Mouse (Mus musculus) stomach, embryonic 15.5 days (tissue): ENCODE measurements at regions not wholly inside any gene's neighbourhood (a gene's known extent, or its start where the extent isn't known, plus 50 kb on each side); places are given as distances from the start of the nearest gene placed in this dataset.

Source experiments
- ATAC-seq: fragments of 200-750 bp; cut with Nextera tagmentation; 2 replicates; pipeline ENCODE4 v1.8.0; 2017; ENCODE audit warnings: low read depth, moderate number of reproducible peaks, moderate TSS enrichment; ENCODE audit not compliant: insufficient read depth, low FRiP score
- H3K27ac ChIP-seq: fragments of 300-500 bp; sonication (generic); 2 replicates; pipeline ENCODE4 v1.5.1; 2015; ENCODE audit warnings: mild to moderate bottlenecking, inconsistent platforms
- H3K27me3 ChIP-seq: fragments of 300-500 bp; sonication (generic); replicated peaks from 2 replicates; pipeline ENCODE4 v1.6.1; 2015; ENCODE audit warnings: inconsistent platforms
- H3K36me3 ChIP-seq: fragments of 300-500 bp; sonication (generic); 2 replicates; pipeline ENCODE4 v1.6.1; 2015; ENCODE audit warnings: inconsistent platforms
- H3K4me1 ChIP-seq: fragments of 300-500 bp; sonication (generic); 2 replicates; pipeline ENCODE4 v1.6.1; 2015; ENCODE audit warnings: inconsistent platforms
- H3K4me2 ChIP-seq: fragments of 300-500 bp; sonication (generic); 2 replicates; pipeline ENCODE4 v1.6.1; 2015; ENCODE audit warnings: mild to moderate bottlenecking, inconsistent platforms
- H3K4me3 ChIP-seq: fragments of 300-500 bp; sonication (generic); replicated peaks from 2 replicates; pipeline ENCODE4 v1.5.1; 2015; ENCODE audit warnings: inconsistent platforms
- H3K9ac ChIP-seq: fragments of 300-500 bp; sonication (generic); 2 replicates; pipeline ENCODE4 v1.6.1; 2015; ENCODE audit warnings: inconsistent platforms
- H3K9me3 ChIP-seq: fragments of 300-500 bp; sonication (generic); 2 replicates; pipeline ENCODE4 v1.6.1; 2016; ENCODE audit warnings: inconsistent platforms
- WGBS: fragments of 180-500 bp; shearing (Covaris S2); methylation state at CpG from one replicate; pipeline ENCODE4 v1.1.7; 2015; 5-methylcytosine and 5-hydroxymethylcytosine counted together

DNA sequence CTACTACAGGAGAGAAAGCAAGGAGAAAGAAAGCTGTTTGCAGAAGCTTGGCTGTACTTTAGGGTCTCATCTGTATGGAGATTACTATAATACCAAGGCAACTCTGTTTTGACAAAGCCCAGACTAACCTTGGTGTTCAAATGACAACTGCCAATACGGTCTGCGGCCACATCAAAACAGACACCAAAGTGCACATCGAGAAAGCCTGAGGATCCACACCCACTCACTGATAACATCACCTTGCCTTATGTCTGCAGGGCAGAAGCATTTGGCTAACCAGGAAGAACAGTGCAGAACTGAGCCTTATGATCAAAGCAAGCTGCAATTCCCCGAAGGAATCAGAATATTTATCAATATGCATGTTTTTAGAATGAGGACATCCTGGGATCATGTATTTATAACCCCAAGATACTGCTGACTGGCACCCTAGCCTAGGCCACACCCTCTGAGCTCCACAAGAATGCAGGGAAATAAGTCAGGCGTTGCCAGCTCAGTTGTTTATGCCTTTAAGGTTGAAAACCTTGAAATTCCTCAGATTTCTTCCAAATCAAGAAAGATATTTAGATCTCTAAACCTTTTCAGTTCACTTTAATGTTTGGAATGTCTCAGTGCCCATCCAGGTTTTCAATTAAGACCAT is 154.9 kb upstream of the Agr3 start:
- no peaks in the 10 kb centered on the region for H3K4me1 ChIP-seq
- no peak overlapping the region for H3K27ac ChIP-seq
- no peaks in the 10 kb centered on the region for H3K36me3 ChIP-seq
- H3K9me3 ChIP-seq = no peaks in the 10 kb centered on the region
- H3K9ac ChIP-seq = no peak overlapping the region
- ATAC-seq = no peak
- H3K4me2 ChIP-seq = no peak overlapping the region
- no peaks in the 10 kb centered on the region for H3K27me3 ChIP-seq
- no peak overlapping the region for H3K4me3 ChIP-seq
- 64% methylated on average over 5 of the region's 5 CpGs for WGBS

DNA sequence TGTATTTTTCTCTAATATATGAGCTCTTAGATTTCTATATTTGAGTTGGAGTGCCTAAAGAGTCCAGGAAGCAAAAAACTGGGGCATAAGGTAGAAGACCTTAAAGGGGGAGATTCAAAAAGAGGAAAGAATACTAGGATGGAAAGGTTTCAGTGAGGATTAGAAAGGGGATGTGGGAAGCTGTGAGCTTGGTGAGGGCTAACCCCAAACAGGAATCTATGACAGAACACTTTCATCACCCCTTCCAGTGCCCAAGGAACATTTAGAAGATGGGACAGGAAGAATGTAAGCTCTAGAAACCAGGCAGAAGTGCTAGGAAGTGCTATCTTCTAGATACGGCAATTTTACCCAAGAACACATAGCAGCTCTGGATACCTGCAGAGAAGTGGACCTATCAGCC is 166.5 kb upstream of the Agr3 start:
- Histone ChIP-seq H3K27ac (no peak overlapping the region), H3K4me2 (no peak overlapping the region), H3K9ac (no peak overlapping the region), H3K4me3 (no peak overlapping the region), H3K9me3 (no peaks in the 10 kb centered on the region), H3K27me3 (no peaks in the 10 kb centered on the region), H3K36me3 (no peaks in the 10 kb centered on the region), H3K4me1 (no peaks in the 10 kb centered on the region)
- ATAC-seq = no peak
- WGBS = 87% methylated on average over 1 of the region's 1 CpGs

DNA sequence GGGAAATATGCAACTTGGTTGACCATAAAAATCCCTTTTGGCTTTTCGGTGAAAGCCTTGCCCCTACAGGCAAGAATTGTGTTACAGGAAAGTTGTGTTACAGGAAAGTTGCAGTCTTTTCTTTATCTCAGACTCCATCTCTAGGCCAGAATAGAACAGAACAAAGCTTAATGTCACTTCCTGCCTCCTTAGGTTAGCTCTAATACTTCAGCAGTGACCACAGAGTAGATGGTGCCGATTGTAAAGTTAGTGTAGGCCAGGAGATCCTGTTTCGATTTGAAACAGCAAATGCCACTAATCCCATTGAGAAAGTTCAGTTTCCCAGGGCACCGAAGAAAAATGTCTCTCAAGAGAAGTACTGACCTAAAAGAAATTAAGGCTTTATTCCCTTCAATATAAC is 170.3 kb upstream of the Agr3 start:
- Histone ChIP-seq H3K4me1 (no peaks in the 10 kb centered on the region), H3K27me3 (no peaks in the 10 kb centered on the region), H3K27ac (no peak overlapping the region), H3K36me3 (no peaks in the 10 kb centered on the region), H3K9ac (no peak overlapping the region), H3K9me3 (no peaks in the 10 kb centered on the region), H3K4me2 (no peak overlapping the region), H3K4me3 (no peak overlapping the region)
- no peak for ATAC-seq
- 84% methylated on average over 4 of the region's 4 CpGs for WGBS

DNA sequence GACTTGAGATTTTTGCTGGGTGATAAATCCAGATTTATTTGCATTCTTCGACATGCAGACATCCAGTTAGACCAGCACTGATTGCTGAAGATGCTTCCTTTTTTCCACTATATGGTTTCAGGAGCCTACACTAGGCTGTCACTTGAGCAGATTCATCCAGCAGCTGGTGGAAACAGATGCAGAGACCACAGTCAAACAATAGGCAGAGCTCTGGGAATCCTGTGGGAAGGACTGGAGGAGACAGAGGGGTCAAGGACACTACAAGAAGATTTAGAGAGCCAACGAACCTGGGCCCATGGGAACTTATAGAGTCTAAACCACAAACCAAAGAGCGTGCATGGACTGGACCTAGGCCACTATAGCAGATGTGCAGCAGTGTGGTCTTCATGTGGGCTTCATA is 177.4 kb upstream of the Agr3 start:
- Histone ChIP-seq H3K27me3 (no peaks in the 10 kb centered on the region), H3K36me3 (no peaks in the 10 kb centered on the region), H3K27ac (no peak overlapping the region), H3K9ac (no peak overlapping the region), H3K9me3 (no peaks in the 10 kb centered on the region), H3K4me3 (no peak overlapping the region), H3K4me1 (no peaks in the 10 kb centered on the region), H3K4me2 (no peak overlapping the region)
- ATAC-seq = no peak
- WGBS = 72% methylated on average over 3 of the region's 3 CpGs

DNA sequence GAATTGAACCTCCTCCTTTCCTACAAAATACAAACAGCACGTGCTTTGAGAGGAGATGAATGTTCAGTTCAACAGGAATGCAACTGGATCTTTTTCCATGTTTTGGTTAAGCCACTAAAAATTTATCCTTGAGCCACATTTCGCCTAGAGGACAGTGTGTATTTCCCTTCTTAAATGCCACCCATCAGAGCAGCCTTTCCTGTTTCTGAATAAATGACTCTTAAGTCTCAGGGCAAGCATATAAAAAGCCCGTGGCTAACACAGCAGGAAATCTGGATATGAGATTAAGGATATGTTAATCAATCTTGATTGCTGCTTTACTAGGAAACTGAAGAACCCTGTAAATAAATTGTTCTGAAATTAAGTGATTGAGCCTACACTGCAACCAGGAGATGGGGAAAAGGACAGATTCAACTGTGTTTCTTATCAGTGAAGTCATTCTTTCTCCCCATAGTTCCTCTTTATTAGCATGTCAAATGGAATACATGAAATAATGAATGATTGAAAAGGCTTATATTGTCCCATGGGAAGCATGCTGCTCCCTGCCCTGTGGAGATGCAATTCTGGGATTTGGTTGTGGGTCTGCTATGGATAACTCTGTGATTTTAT is 178.6 kb upstream of the Agr3 start:
- Histone ChIP-seq H3K4me1 (no peaks in the 10 kb centered on the region), H3K9ac (no peak overlapping the region), H3K4me2 (no peak overlapping the region), H3K9me3 (no peaks in the 10 kb centered on the region), H3K27ac (no peak overlapping the region), H3K36me3 (no peaks in the 10 kb centered on the region), H3K27me3 (no peaks in the 10 kb centered on the region), H3K4me3 (no peak overlapping the region)
- WGBS = 36% methylated on average over 3 of the region's 3 CpGs
- no peak for ATAC-seq

DNA sequence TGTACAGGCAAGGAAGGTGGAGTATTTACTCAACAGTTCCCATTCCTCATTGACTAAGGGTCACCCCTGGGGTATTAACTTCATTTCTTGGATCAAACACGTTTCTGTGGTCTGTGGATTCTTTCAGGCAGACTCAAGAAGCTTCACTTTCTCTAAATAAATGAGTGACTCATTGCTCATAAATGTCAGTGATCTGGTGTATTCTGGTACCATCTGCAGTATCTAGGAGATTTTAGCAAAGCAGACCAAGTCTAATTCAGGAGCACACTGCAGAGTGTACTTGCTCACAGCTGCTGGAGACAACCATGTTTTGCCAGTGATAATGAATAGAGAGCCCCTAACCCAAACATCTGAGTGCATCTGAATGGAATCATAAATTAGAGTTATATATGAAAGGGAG is 182.7 kb upstream of the Agr3 start:
- Histone ChIP-seq H3K4me3 (no peak overlapping the region), H3K36me3 (no peaks in the 10 kb centered on the region), H3K9me3 (no peaks in the 10 kb centered on the region), H3K27me3 (no peaks in the 10 kb centered on the region), H3K9ac (no peak overlapping the region), H3K4me1 (no peaks in the 10 kb centered on the region), H3K4me2 (no peak overlapping the region), H3K27ac (no peak overlapping the region)
- WGBS = 24% methylated on average over 1 of the region's 1 CpGs
- no peak for ATAC-seq

DNA sequence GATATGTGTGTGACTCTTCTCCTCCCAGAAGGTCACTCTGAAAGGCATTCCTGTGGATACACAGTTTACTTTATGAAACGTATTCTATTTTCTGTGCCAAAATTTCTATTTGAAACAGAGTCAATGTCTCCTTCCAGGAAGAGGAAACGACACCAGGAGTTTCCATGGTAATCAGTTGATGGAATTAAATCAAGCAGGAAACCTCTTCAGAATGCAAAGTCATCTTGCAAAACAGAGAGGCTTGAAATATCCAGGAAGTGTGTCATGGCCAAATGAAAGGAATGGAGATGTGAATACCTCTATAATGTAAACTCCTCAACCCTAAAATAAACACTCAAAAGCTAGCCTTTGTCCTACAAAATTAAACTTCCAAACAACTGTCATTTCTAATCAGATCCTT is 189.0 kb upstream of the Agr3 start:
- H3K36me3 ChIP-seq = no peaks in the 10 kb centered on the region
- no peak overlapping the region for H3K4me2 ChIP-seq
- no peaks in the 10 kb centered on the region for H3K27me3 ChIP-seq
- no peak overlapping the region for H3K27ac ChIP-seq
- no peak overlapping the region for H3K9ac ChIP-seq
- no peaks in the 10 kb centered on the region for H3K4me1 ChIP-seq
- no peak overlapping the region for H3K4me3 ChIP-seq
- 35% methylated on average over 2 of the region's 2 CpGs for WGBS
- no peaks in the 10 kb centered on the region for H3K9me3 ChIP-seq
- no peak for ATAC-seq

DNA sequence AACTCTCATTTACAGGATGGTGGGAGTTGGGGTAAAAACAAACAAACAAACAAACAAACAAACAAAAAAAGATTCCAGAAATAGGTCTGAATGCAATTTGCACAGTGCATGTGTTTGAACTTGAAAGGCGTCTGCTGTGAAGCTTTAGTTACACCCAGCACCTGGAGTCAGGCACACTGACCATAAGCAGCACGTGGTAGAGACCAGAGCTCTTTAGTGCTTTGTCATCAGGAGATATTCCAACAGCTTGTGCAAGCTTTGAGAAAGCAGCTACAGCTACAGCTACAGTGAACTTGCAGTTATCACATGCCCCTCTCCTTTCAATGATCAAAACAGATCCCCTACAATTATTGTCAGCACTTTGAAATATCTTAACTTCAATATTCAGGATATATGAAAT is 190.4 kb upstream of the Agr3 start:
- H3K27ac ChIP-seq = no peak overlapping the region
- H3K4me2 ChIP-seq = no peak overlapping the region
- no peak overlapping the region for H3K4me3 ChIP-seq
- no peaks in the 10 kb centered on the region for H3K27me3 ChIP-seq
- no peak for ATAC-seq
- 53% methylated on average over 2 of the region's 2 CpGs for WGBS
- H3K9me3 ChIP-seq = no peaks in the 10 kb centered on the region
- no peaks in the 10 kb centered on the region for H3K4me1 ChIP-seq
- H3K36me3 ChIP-seq = no peaks in the 10 kb centered on the region
- H3K9ac ChIP-seq = no peak overlapping the region

DNA sequence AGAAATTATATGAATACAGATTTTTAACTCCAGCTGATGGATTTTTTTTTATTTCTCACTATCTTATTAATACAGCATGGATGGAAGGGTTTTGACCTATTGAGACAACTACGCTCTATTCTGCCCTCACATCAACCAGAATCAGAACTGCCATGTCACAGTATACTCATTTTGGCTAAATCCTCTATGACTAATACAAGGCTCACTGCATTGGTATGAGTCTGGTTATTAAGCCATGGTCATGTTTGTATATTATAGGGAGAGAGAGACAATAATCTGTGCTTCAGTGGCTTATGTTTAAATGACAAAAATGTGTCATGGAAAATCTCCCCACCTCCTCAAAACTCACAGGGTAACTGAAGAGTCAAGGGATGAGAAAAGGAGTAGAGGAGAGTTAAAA is 191.0 kb upstream of the Agr3 start:
- WGBS = 88% methylated on average over 1 of the region's 1 CpGs
- H3K36me3 ChIP-seq = no peaks in the 10 kb centered on the region
- no peaks in the 10 kb centered on the region for H3K4me1 ChIP-seq
- no peaks in the 10 kb centered on the region for H3K9me3 ChIP-seq
- no peaks in the 10 kb centered on the region for H3K27me3 ChIP-seq
- no peak overlapping the region for H3K4me3 ChIP-seq
- H3K4me2 ChIP-seq = no peak overlapping the region
- H3K9ac ChIP-seq = no peak overlapping the region
- H3K27ac ChIP-seq = no peak overlapping the region
- no peak for ATAC-seq

DNA sequence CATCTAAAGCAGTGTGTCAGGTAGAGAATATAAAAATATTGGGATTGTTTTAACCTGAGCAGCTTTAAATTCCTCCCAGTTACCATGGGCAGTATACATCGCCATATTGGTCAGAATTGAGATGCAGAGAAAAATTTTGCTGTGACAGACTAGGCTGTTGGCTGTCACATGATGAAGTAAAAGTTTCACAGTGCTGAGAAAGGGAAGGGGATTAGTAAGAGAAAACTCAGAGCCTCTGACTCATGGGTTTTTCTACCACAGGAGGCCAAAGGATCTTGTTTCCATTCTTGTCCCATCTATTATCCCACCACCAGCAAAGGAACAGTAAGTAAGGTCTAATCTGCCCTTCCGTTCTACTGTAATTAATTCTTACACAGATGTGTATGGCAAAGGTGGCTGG is 191.8 kb upstream of the Agr3 start:
- Histone ChIP-seq H3K27me3 (no peaks in the 10 kb centered on the region), H3K9me3 (no peaks in the 10 kb centered on the region), H3K9ac (no peak overlapping the region), H3K4me3 (no peak overlapping the region), H3K4me2 (no peak overlapping the region), H3K27ac (no peak overlapping the region), H3K36me3 (no peaks in the 10 kb centered on the region), H3K4me1 (no peaks in the 10 kb centered on the region)
- no peak for ATAC-seq
- 85% methylated on average over 2 of the region's 2 CpGs for WGBS

DNA sequence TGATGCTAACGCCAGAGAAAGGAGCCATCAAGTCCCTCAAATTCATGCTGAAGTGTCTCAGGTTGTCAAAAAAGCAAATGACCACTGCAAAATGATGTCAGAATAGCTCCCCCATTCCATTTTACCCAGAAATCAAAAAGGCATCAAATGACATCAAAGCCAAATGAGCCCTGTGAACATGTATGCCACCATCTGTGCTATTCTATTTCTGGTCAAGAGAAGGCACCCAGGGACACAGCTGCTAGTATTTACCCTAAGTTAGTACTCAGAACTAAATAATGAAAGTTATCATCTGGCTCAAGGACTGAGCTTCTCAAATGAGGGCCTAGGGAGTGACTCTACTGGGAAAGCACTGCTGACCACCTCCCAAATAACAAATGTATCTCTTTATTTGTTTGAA is 191.1 kb upstream of the Ahr start:
- H3K4me3 ChIP-seq = no peak overlapping the region
- H3K9ac ChIP-seq = no peak overlapping the region
- H3K27ac ChIP-seq = no peak overlapping the region; the same call in 1 of the 2 replicates
- no peak for ATAC-seq
- H3K36me3 ChIP-seq = no peaks in the 10 kb centered on the region
- no peak overlapping the region for H3K4me2 ChIP-seq
- no peaks in the 10 kb centered on the region for H3K4me1 ChIP-seq
- no peaks in the 10 kb centered on the region for H3K27me3 ChIP-seq
- WGBS = 74% methylated on average over 1 of the region's 1 CpGs
- H3K9me3 ChIP-seq = no peaks in the 10 kb centered on the region

DNA sequence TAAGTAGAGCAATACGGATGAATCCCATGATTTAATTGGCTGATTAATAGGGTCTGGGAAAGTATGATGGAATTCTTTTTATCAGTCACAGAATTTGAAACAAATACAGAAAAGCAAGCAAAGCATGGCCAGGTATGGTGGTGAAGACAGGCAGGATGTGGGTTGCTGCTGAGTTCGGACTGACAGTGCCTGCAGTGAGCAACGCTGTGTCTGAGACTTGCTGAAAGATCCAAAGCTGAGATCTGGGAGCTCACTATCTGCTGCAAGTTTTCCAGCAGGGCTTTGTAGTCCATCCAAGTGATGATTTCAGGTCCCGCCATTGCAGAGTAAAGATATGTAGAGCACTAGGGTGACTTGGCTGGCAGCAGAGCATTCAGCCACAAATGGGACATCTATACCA is 189.3 kb upstream of the Ahr start:
- Histone ChIP-seq H3K4me1 (no peaks in the 10 kb centered on the region), H3K27me3 (no peaks in the 10 kb centered on the region), H3K36me3 (no peaks in the 10 kb centered on the region), H3K4me3 (no peak overlapping the region), H3K4me2 (no peak overlapping the region), H3K9ac (no peak overlapping the region), H3K27ac (no peak overlapping the region), H3K9me3 (no peaks in the 10 kb centered on the region)
- 80% methylated on average over 4 of the region's 4 CpGs for WGBS
- ATAC-seq = no peak

DNA sequence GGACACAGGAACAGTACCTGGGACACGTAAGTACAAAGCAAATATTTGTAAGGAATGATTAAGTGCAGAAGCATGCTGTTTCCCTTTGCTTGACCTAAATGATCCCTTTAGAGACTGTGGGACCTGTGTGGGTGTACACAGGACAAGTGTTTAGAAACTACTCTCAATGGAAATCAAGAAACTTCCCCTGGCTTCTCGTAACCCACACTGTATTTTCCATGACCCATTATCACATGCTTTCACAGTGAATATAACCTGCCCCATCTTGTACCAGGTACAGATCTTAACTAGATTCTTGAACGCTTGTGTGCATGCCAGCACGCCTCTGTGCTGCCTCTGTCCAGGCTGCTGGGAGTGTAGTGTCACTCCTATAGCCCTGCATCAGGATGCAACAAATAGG is 177.8 kb upstream of the Ahr start:
- Histone ChIP-seq H3K4me2 (no peak overlapping the region), H3K4me1 (no peaks in the 10 kb centered on the region), H3K9me3 (no peaks in the 10 kb centered on the region), H3K27me3 (no peaks in the 10 kb centered on the region), H3K9ac (no peak overlapping the region), H3K27ac (peak overlapping the region; percentile 23; the same call in 1 of the 2 replicates), H3K4me3 (no peak overlapping the region), H3K36me3 (no peaks in the 10 kb centered on the region)
- WGBS = 57% methylated on average over 4 of the region's 4 CpGs
- peak; percentile 91 for ATAC-seq
